Mouse (Mus musculus) myocyte (in vitro differentiated cells): ENCODE measurements at regions not wholly inside any gene's neighbourhood (a gene's known extent, or its start where the extent isn't known, plus 50 kb on each side); places are given as distances from the start of the nearest gene placed in this dataset.
"Not testable (repeated sequence)": the region's sequence is repeated elsewhere in the genome, so short reads cannot be mapped to it uniquely, and the experiment has no call there.

Experiments used
- H3K27me3 ChIP-seq: one replicate; pipeline ENCODE4 v1.6.1; 2011; ENCODE audit not compliant: control insufficient read depth, insufficient read depth, insufficient read length
- H3K36me3 ChIP-seq: one replicate; pipeline ENCODE4 v1.6.1; 2011; ENCODE audit not compliant: control insufficient read depth, insufficient read depth
- H3K4me2 ChIP-seq: one replicate; pipeline ENCODE4 v1.6.1; 2011; ENCODE audit warnings: low read depth, control low read depth
- H3K4me3 ChIP-seq: one replicate; pipeline ENCODE4 v1.5.1; 2011; ENCODE audit warnings: mild to moderate bottlenecking, control low read depth, moderate library complexity
- H3K79me2 ChIP-seq: one replicate; pipeline ENCODE4 v1.6.1; 2011; ENCODE audit not compliant: control insufficient read depth, insufficient read depth
- H3ac ChIP-seq: one replicate; pipeline ENCODE4 v1.6.1; 2011; ENCODE audit not compliant: control insufficient read depth, insufficient read length
- CEBPB ChIP-seq: IDR thresholded peaks from 2 replicates; pipeline ENCODE4 v1.6.1; 2011; ENCODE audit warnings: mild to moderate bottlenecking, moderate library complexity; ENCODE audit not compliant: poor library complexity, insufficient read depth, severe bottlenecking
- E2F4 ChIP-seq: IDR thresholded peaks from one replicate; pipeline ENCODE4 v1.6.1; 2011; ENCODE audit warnings: mild to moderate bottlenecking, control low read depth, moderate library complexity; ENCODE audit not compliant: insufficient read depth
- MAX ChIP-seq: IDR thresholded peaks from one replicate; pipeline ENCODE4 v1.6.1; 2011; ENCODE audit warnings: low read depth, mild to moderate bottlenecking, control low read depth
- MYOD1 ChIP-seq, 3 experiments: IDR thresholded peaks; one replicate each; pipeline ENCODE4 v1.6.1; 2011; ENCODE audit warnings: control low read depth in 2 of 3, low read depth in 2 of 3, mild to moderate bottlenecking in 2 of 3, moderate library complexity in 1 of 3; ENCODE audit not compliant: insufficient read length in 2 of 3, control insufficient read depth in 1 of 3
- MYOG ChIP-seq, 3 experiments: IDR thresholded peaks; one replicate each; pipeline ENCODE4 v1.6.1; 2011; ENCODE audit warnings: control low read depth in 2 of 3, low read depth in 2 of 3, mild to moderate bottlenecking in 2 of 3; ENCODE audit not compliant: insufficient read length in 2 of 3, control insufficient read depth in 1 of 3, insufficient read depth in 1 of 3
- POLR2A ChIP-seq: IDR thresholded peaks from one replicate; pipeline ENCODE4 v1.6.1; 2011; ENCODE audit warnings: low read depth, mild to moderate bottlenecking, control low read depth, moderate library complexity; ENCODE audit not compliant: insufficient read length
- POLR2AphosphoS2 ChIP-seq: IDR thresholded peaks from one replicate; pipeline ENCODE4 v1.6.1; 2011; ENCODE audit warnings: low read depth, control low read depth; ENCODE audit not compliant: insufficient read length
- REST ChIP-seq: IDR thresholded peaks from one replicate; pipeline ENCODE4 v1.6.1; 2011; ENCODE audit warnings: mild to moderate bottlenecking, control low read depth, moderate library complexity; ENCODE audit not compliant: insufficient read depth, insufficient read length
- SRF ChIP-seq: IDR thresholded peaks from one replicate; pipeline ENCODE4 v1.6.1; 2011; ENCODE audit warnings: low read depth; ENCODE audit not compliant: control insufficient read depth, insufficient read length
- TCF12 ChIP-seq: IDR thresholded peaks from one replicate; pipeline ENCODE4 v1.6.1; 2011; ENCODE audit warnings: mild to moderate bottlenecking, control low read depth; ENCODE audit not compliant: poor library complexity, insufficient read depth, severe bottlenecking
- TCF3 ChIP-seq: IDR thresholded peaks from one replicate; pipeline ENCODE4 v1.6.1; 2011; ENCODE audit warnings: low read depth, control low read depth; ENCODE audit not compliant: insufficient read length
- USF1 ChIP-seq: IDR thresholded peaks from one replicate; pipeline ENCODE4 v1.6.1; 2011; ENCODE audit warnings: low read depth, mild to moderate bottlenecking, control low read depth, moderate library complexity

- Histone ChIP-seq H3K4me3 (no peak overlapping the region), H3K4me2 (no peak overlapping the region), H3K36me3 (no peaks in the 10 kb centered on the region), H3K27me3 (no peaks in the 10 kb centered on the region), H3ac (no peak overlapping the region), H3K79me2 (no peaks in the 10 kb centered on the region)
- TF ChIP-seq REST (no peak), TCF12 (no peak), USF1 (no peak), MYOD1 (IDR thresholded peaks at IDR 0.05; ENCODE audit: control insufficient read depth in 1 of 3, insufficient read length in 2 of 3, low read depth in 2 of 3) (no peak), SRF (no peak), CEBPB (no peak), MYOG (IDR thresholded peaks at IDR 0.05; ENCODE audit: control insufficient read depth in 1 of 3, insufficient read depth in 1 of 3, insufficient read length in 2 of 3, low read depth in 2 of 3) (no peak), MAX (no peak), POLR2A (no peak)
These were observed 84.8 kb upstream of the Bet1 start for GRCm38 (mm10) chr6:4171561-4171960.

DNA sequence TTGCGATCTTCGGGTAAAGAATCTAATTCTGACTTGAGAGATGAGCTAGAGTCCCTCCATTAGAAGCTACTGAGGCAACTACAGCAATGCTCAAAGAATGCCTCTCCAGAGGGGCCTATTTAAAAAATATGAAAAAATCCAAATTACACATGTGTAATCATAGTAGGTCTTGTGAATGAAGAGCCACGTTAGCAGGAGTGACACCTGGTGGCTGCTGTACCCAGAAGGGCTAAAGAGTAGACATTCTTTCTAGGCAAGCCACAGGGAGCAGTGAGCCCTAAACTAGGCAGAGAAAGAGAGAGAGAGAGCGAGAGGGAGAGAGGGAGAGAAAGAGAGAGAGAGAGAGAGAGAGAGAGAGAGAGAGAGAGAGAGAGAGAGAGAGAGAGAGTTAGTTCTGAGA lies 100.9 kb upstream of the Bet1 start:
- Histone ChIP-seq H3K4me3 (no peak overlapping the region), H3K4me2 (no peak overlapping the region), H3K27me3 (no peaks in the 10 kb centered on the region), H3K79me2 (no peaks in the 10 kb centered on the region), H3K36me3 (no peaks in the 10 kb centered on the region), H3ac (no peak overlapping the region)
- no peak for TF ChIP-seq USF1
- TF ChIP-seq MYOD1 (IDR thresholded peaks at IDR 0.05; ENCODE audit: control insufficient read depth in 1 of 3, insufficient read length in 2 of 3, low read depth in 2 of 3) = no peak
- no peak for TF ChIP-seq POLR2AphosphoS2
- TF ChIP-seq CEBPB = no peak
- TF ChIP-seq TCF12 = no peak
- no peak for TF ChIP-seq REST
- no peak for TF ChIP-seq POLR2A
- no peak for TF ChIP-seq SRF
- no peak for TF ChIP-seq MAX
- TF ChIP-seq MYOG (IDR thresholded peaks at IDR 0.05; ENCODE audit: control insufficient read depth in 1 of 3, insufficient read depth in 1 of 3, insufficient read length in 2 of 3, low read depth in 2 of 3) = no peak
- no peak for TF ChIP-seq TCF3
- TF ChIP-seq E2F4 = no peak

DNA sequence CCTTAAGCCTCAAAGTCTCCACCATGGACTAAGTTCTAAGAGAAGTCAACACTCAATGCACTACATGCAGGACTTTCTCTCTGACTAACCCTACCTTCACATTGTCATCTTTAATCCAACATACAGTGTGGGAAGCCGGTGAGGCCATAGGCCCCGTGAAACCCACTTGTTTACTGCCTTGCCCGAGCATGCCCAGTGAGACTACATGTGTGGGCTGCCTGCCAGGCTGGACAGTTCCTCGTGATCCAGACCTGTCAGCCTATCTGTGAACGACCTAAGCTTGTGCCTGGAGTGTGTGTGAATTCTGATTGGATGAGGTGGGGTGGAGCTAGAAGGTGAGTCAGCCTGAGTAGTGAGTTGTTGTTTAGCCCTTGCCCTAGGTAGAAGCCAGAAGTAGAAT lies 104.2 kb upstream of the Bet1 start:
- not testable (repeated sequence) for H3K4me3 ChIP-seq, H3K4me2 ChIP-seq, H3ac ChIP-seq, H3K36me3 ChIP-seq, H3K79me2 ChIP-seq, H3K27me3 ChIP-seq

GRCm38 (mm10) chr6:4193286-4193685 lies 106.5 kb upstream of the Bet1 start:
- no peak for TF ChIP-seq TCF3
- TF ChIP-seq POLR2A = no peak
- TF ChIP-seq MYOG (IDR thresholded peaks at IDR 0.05; ENCODE audit: control insufficient read depth in 1 of 3, insufficient read depth in 1 of 3, insufficient read length in 2 of 3, low read depth in 2 of 3) = no peak
- TF ChIP-seq E2F4 = no peak
- TF ChIP-seq SRF = no peak
- no peak for TF ChIP-seq MYOD1 (IDR thresholded peaks at IDR 0.05; ENCODE audit: control insufficient read depth in 1 of 3, insufficient read length in 2 of 3, low read depth in 2 of 3)
- TF ChIP-seq POLR2AphosphoS2 = no peak
- Histone ChIP-seq H3K4me2 (no peak overlapping the region), H3K27me3 (no peaks in the 10 kb centered on the region), H3K36me3 (no peaks in the 10 kb centered on the region), H3K4me3 (no peak overlapping the region), H3K79me2 (no peaks in the 10 kb centered on the region), H3ac (no peak overlapping the region)

DNA sequence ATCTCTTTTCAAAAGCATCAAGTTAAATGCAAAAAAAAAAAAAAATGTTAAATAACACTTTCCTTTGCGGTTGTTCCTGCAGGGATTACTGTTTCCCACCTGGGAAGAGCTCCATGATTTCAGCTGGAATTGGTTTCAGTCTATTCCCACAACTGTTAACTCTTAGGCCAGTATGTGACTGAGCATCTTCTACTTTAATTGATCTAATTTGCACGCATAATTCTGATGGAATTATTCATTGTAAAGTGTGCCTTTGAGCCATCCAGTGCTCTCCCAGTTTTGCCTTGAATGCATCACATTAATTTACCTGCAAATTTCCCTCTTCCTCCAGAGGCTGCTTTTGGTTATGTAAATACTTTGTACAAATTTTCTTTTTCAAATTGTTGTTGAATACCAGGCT lies 114.4 kb upstream of the Bet1 start:
- H3K27me3 ChIP-seq = no peaks in the 10 kb centered on the region

More for the DNA sequence above, 114.4 kb upstream of the Bet1 start:
- no peak overlapping the region for H3ac ChIP-seq
- no peaks in the 10 kb centered on the region for H3K36me3 ChIP-seq
- H3K4me3 ChIP-seq = no peak overlapping the region
- TF ChIP-seq MYOD1 (IDR thresholded peaks at IDR 0.05; ENCODE audit: control insufficient read depth in 1 of 3, insufficient read length in 2 of 3, low read depth in 2 of 3) (no peak), E2F4 (no peak), MYOG (IDR thresholded peaks at IDR 0.05; ENCODE audit: control insufficient read depth in 1 of 3, insufficient read depth in 1 of 3, insufficient read length in 2 of 3, low read depth in 2 of 3) (no peak), CEBPB (no peak), USF1 (no peak), REST (no peak), POLR2A (no peak), TCF3 (no peak), TCF12 (no peak), POLR2AphosphoS2 (no peak), SRF (no peak), MAX (no peak)
- no peak overlapping the region for H3K4me2 ChIP-seq
- H3K79me2 ChIP-seq = no peaks in the 10 kb centered on the region
